Mouse (Mus musculus): ENCODE results near the gene Casp4. TPM values are rescaled to one million over a fixed set of nuclear protein-coding genes. Genes with fewer than 3 reads are reported as not detected.

The Casp4 gene
- 0.43 and 0.61 TPM in 2 replicates for polyA plus RNA-seq (2015; fragmentation: Nextera tagmentation; extraction: Ambion mirVana)

GRCm38 (mm10) chr9:5308561-5308960 is at the start of gene Casp4:
Casp4 (plus strand) TSS chr9:5308828.
- Histone ChIP-seq H3K27me3 (no peaks in the 10 kb centered on the region), H3K27ac (no peak within 1 kb of the TSS), H3K4me1 (replicated peaks) (no peaks in the 10 kb centered on the region), H3K36me3 (no peaks in the 10 kb centered on the region), H3K4me3 (no peak within 1 kb of the TSS), H3K9ac (no peak within 1 kb of the TSS), H3K4me2 (no peak within 1 kb of the TSS), H3K9me3 (no peaks in the 10 kb centered on the region)
- 64% methylated on average over 5 of the region's 5 CpGs for WGBS
- no peak for ATAC-seq (ENCODE audit: low FRiP score)

- H3K9ac ChIP-seq, result no peak overlapping the region
- no peak overlapping the region for H3K4me2 ChIP-seq
- no peaks in the 10 kb centered on the region for H3K9me3 ChIP-seq
- no peaks in the 10 kb centered on the region for H3K4me1 ChIP-seq (replicated peaks)
- no peak for ATAC-seq (ENCODE audit: low FRiP score)
- H3K27me3 ChIP-seq, result no peaks in the 10 kb centered on the region
- WGBS, result 53% methylated on average over 2 of the region's 2 CpGs
- no peak overlapping the region for H3K27ac ChIP-seq
- no peak overlapping the region for H3K4me3 ChIP-seq
- H3K36me3 ChIP-seq, result no peaks in the 10 kb centered on the region
Observed at GRCm38 (mm10) chr9:5263951-5264475, 44.6 kb upstream of the Casp4 start.

- Histone ChIP-seq H3K9ac (no peak overlapping the region), H3K4me2 (no peak overlapping the region), H3K4me3 (no peak overlapping the region), H3K27ac (no peak overlapping the region), H3K36me3 (no peaks in the 10 kb centered on the region), H3K9me3 (no peaks in the 10 kb centered on the region), H3K4me1 (replicated peaks) (no peaks in the 10 kb centered on the region), H3K27me3 (no peaks in the 10 kb centered on the region)
- no peak for ATAC-seq (ENCODE audit: low FRiP score)
- 93% methylated on average over 2 of the region's 2 CpGs for WGBS
Observed at GRCm38 (mm10) chr9:5270274-5270673, 38.4 kb upstream of the Casp4 start.

- no peak overlapping the region for H3K9ac ChIP-seq
- H3K27ac ChIP-seq, result no peak overlapping the region
- no peaks in the 10 kb centered on the region for H3K27me3 ChIP-seq
- H3K4me3 ChIP-seq, result no peak overlapping the region
- no peak for ATAC-seq (ENCODE audit: low FRiP score)
- H3K4me2 ChIP-seq, result no peak overlapping the region
- no peaks in the 10 kb centered on the region for H3K4me1 ChIP-seq (replicated peaks)
- H3K36me3 ChIP-seq, result no peaks in the 10 kb centered on the region
- WGBS, result 87% methylated on average over 1 of the region's 1 CpGs
- H3K9me3 ChIP-seq, result no peaks in the 10 kb centered on the region
Observed at GRCm38 (mm10) chr9:5270884-5271283, 37.7 kb upstream of the Casp4 start.

GRCm38 (mm10) chr9:5271334-5271845 is 37.2 kb upstream of the Casp4 start:
- Histone ChIP-seq H3K27me3 (no peaks in the 10 kb centered on the region), H3K4me1 (replicated peaks) (no peaks in the 10 kb centered on the region), H3K9ac (no peak overlapping the region), H3K4me2 (no peak overlapping the region), H3K4me3 (no peak overlapping the region), H3K9me3 (no peaks in the 10 kb centered on the region), H3K36me3 (no peaks in the 10 kb centered on the region), H3K27ac (no peak overlapping the region)
- 84% methylated on average over 6 of the region's 6 CpGs for WGBS
- ATAC-seq (ENCODE audit: low FRiP score), result no peak

GRCm38 (mm10) chr9:5286071-5286470 is 22.6 kb upstream of the Casp4 start:
- H3K27ac ChIP-seq, result no peak overlapping the region
- H3K4me3 ChIP-seq, result no peak overlapping the region
- no peaks in the 10 kb centered on the region for H3K4me1 ChIP-seq (replicated peaks)
- ATAC-seq (ENCODE audit: low FRiP score), result no peak
- no peak overlapping the region for H3K4me2 ChIP-seq
- no peaks in the 10 kb centered on the region for H3K9me3 ChIP-seq
- no peak overlapping the region for H3K9ac ChIP-seq
- no peaks in the 10 kb centered on the region for H3K36me3 ChIP-seq
- H3K27me3 ChIP-seq, result no peaks in the 10 kb centered on the region
- WGBS, result 90% methylated on average over 2 of the region's 2 CpGs

GRCm38 (mm10) chr9:5286597-5286996 is 22.0 kb upstream of the Casp4 start:
- no peaks in the 10 kb centered on the region for H3K9me3 ChIP-seq
- no peak overlapping the region for H3K27ac ChIP-seq
- no peak overlapping the region for H3K4me2 ChIP-seq
- no peak overlapping the region for H3K9ac ChIP-seq
- H3K27me3 ChIP-seq, result no peaks in the 10 kb centered on the region
- H3K4me3 ChIP-seq, result no peak overlapping the region
- no peaks in the 10 kb centered on the region for H3K36me3 ChIP-seq
- no peaks in the 10 kb centered on the region for H3K4me1 ChIP-seq (replicated peaks)
- no peak for ATAC-seq (ENCODE audit: low FRiP score)

GRCm38 (mm10) chr9:5296354-5297237 is 12.0 kb upstream of the Casp4 start:
- no peak overlapping the region for H3K27ac ChIP-seq
- ATAC-seq (ENCODE audit: low FRiP score), result no peak
- H3K4me1 ChIP-seq (replicated peaks), result no peaks in the 10 kb centered on the region

GRCm38 (mm10) chr9:5298329-5299131 is 10.1 kb upstream of the Casp4 start, which contains the start of gene Casp1:
Casp1 (plus strand) TSS chr9:5298517.
- Histone ChIP-seq H3K27ac (no peak within 1 kb of the TSS), H3K4me3 (no peak within 1 kb of the TSS), H3K4me1 (replicated peaks) (no peaks in the 10 kb centered on the region), H3K9me3 (no peaks in the 10 kb centered on the region), H3K4me2 (no peak within 1 kb of the TSS), H3K36me3 (no peaks in the 10 kb centered on the region), H3K27me3 (no peaks in the 10 kb centered on the region), H3K9ac (no peak within 1 kb of the TSS)
- no peak for ATAC-seq (ENCODE audit: low FRiP score)
- 70% methylated on average over 11 of the region's 11 CpGs for WGBS

More at GRCm38 (mm10) chr9:5296354-5297237, 12.0 kb upstream of the Casp4 start:
- 88% methylated on average over 2 of the region's 2 CpGs for WGBS
- no peaks in the 10 kb centered on the region for H3K9me3 ChIP-seq
- no peak overlapping the region for H3K4me3 ChIP-seq
- no peaks in the 10 kb centered on the region for H3K36me3 ChIP-seq
- no peak overlapping the region for H3K9ac ChIP-seq
- no peaks in the 10 kb centered on the region for H3K27me3 ChIP-seq
- no peak overlapping the region for H3K4me2 ChIP-seq

GRCm38 (mm10) chr9:5299132-5299381 is 9.6 kb upstream of the Casp4 start:
- Histone ChIP-seq H3K9ac (no peak overlapping the region), H3K4me1 (replicated peaks) (no peaks in the 10 kb centered on the region), H3K4me3 (no peak overlapping the region), H3K36me3 (no peaks in the 10 kb centered on the region), H3K9me3 (no peaks in the 10 kb centered on the region), H3K27me3 (no peaks in the 10 kb centered on the region), H3K4me2 (no peak overlapping the region), H3K27ac (no peak overlapping the region)
- WGBS, result 90% methylated on average over 2 of the region's 2 CpGs
- no peak for ATAC-seq (ENCODE audit: low FRiP score)

- ATAC-seq (ENCODE audit: low FRiP score), result no peak
- Histone ChIP-seq H3K4me1 (replicated peaks) (no peaks in the 10 kb centered on the region), H3K36me3 (no peaks in the 10 kb centered on the region), H3K4me2 (no peak overlapping the region), H3K4me3 (no peak overlapping the region), H3K27ac (no peak overlapping the region), H3K9ac (no peak overlapping the region), H3K27me3 (no peaks in the 10 kb centered on the region), H3K9me3 (no peaks in the 10 kb centered on the region)
Observed at GRCm38 (mm10) chr9:5310112-5310511, 1.5 kb downstream of the Casp4 start.

- Histone ChIP-seq H3K9ac (no peak overlapping the region), H3K4me2 (no peak overlapping the region), H3K27ac (no peak overlapping the region), H3K4me1 (replicated peaks) (no peaks in the 10 kb centered on the region), H3K36me3 (no peaks in the 10 kb centered on the region), H3K4me3 (no peak overlapping the region), H3K27me3 (no peaks in the 10 kb centered on the region), H3K9me3 (no peaks in the 10 kb centered on the region)
- no peak for ATAC-seq (ENCODE audit: low FRiP score)
- 72% methylated on average over 4 of the region's 4 CpGs for WGBS
Observed at GRCm38 (mm10) chr9:5311435-5311834, 2.8 kb downstream of the Casp4 start.
